Mouse (Mus musculus) kidney, adult 11 months (tissue): ENCODE measurements around the gene Myef2.

ENCODE experiments used
- DNase-seq: peaks from one replicate; pipeline ENCODE4 v3.0.0; 2022

The Myef2 gene

GRCm38 (mm10) chr2:125067373-125067772 is 56.1 kb downstream of the Myef2 start:
- no peak for DNase-seq

GRCm38 (mm10) chr2:125062944-125063343 is 60.5 kb downstream of the Myef2 start:
- no peak for DNase-seq

- DNase-seq: no peak
Measured at GRCm38 (mm10) chr2:125061451-125061850, 62.0 kb downstream of the Myef2 start.

- no peak for DNase-seq
Measured at GRCm38 (mm10) chr2:125057250-125057815, 66.1 kb downstream of the Myef2 start.

- no peak for DNase-seq
Measured at GRCm38 (mm10) chr2:125055316-125055903, 68.1 kb downstream of the Myef2 start.
